Mouse (Mus musculus): Measurements from ENCODE around the gene Ccni. TPM values are rescaled to one million over a fixed set of nuclear protein-coding genes. Genes with fewer than 3 reads are reported as not detected.

Gene Ccni
- total and polyA plus RNA-seq, 3 experiments, result 33.4 to 199 (median 83.2) TPM

DNA sequence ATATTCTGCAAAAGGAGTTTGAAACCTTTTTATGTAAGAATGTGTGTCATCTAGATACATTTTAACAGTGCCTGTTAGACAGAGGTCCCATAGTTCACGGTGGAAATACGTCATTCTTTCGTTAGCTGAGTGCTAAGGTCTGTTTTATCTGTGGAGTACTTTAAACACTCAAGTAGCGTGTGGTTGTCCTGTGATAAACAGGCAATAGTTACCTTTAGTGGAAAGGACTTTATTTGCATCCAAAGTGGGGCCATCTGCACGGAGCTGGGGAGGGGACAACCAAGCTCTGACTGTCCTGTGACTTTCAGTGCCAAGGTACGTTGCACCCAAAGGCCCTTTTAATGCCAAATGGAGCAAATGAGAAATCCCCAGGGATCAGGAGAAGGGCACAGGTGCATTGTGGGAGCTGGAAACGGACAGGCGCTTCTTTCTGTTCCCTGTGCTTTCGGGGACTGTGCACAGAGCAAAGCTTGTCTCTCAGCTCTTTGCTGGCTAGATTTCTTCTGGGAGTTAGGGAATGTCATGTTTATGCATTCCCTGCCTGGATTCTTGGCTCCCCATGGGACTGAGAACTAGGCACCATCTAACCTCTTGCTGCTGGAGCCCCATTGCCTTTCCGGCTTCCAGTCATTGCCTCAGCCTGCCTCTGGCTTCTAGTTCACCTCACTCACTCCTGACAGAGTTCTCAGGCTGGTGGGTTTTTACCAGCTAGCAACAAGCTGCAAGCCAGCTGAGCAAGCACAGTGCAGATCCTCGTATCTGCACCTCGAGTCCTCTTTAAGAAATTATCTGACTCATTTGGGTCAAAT is 56.1 kb downstream of the Ccni start:
- Histone ChIP-seq H3K27ac (ENCODE audit: control insufficient read depth, low read depth, low read length) (no peak overlapping the region; the same call in 1 of the 2 replicates), H3K36me3 (ENCODE audit: control insufficient read depth in 1 of 2, insufficient read depth in 2 of 2, low read length in 2 of 2) (peaks cover 9% of the 10 kb centered on the region in 2 experiments), H3K4me1 (ENCODE audit: control insufficient read depth in 1 of 2, insufficient read depth in 2 of 2, low read length in 2 of 2) (peaks cover 8 to 12% of the 10 kb centered on the region in 2 experiments), H3K79me2 (ENCODE audit: control insufficient read depth, insufficient read depth, low read length, poor library complexity) (no peaks in the 10 kb centered on the region), H3K9me3 (replicated peaks; ENCODE audit: insufficient read depth, low read length) (no peaks in the 10 kb centered on the region), H3K4me3 (ENCODE audit: control insufficient read depth in 1 of 2, insufficient read depth in 1 of 2, low read depth in 2 of 2, low read length in 2 of 2) (no peak overlapping the region), H3K27me3 (ENCODE audit: control insufficient read depth in 1 of 2, insufficient read depth in 2 of 2, low read length in 2 of 2) (no peaks in the 10 kb centered on the region), H3K9ac (ENCODE audit: control insufficient read depth, low read depth, low read length, poor library complexity, severe bottlenecking) (no peak overlapping the region)
- TF ChIP-seq POLR2A (IDR thresholded peaks at IDR 0.05; ENCODE audit: control insufficient read depth in 1 of 2, insufficient read depth in 1 of 2, low read depth in 1 of 2, low read length in 2 of 2, poor library complexity in 1 of 2) (no peak), SIN3A (IDR thresholded peaks at IDR 0.05; ENCODE audit: low read length) (peak; percentile 40; the same call in 1 of the 2 replicates), CHD2 (IDR thresholded peaks at IDR 0.05; ENCODE audit: low read length) (no peak), NRF1 (IDR thresholded peaks at IDR 0.05; ENCODE audit: insufficient read depth, low read depth, low read length, poor library complexity, severe bottlenecking) (no peak), RAD21 (IDR thresholded peaks at IDR 0.05; ENCODE audit: low read depth, low read length) (no peak), ETS1 (IDR thresholded peaks at IDR 0.05; ENCODE audit: low read depth, low read length) (0 out of 2 replicates have a peak, but pooled peaks have one; percentile 23), POLR2AphosphoS2 (IDR thresholded peaks at IDR 0.05; ENCODE audit: low read length) (no peak)
- peak; percentile 44 for DNase-seq (ENCODE audit: low read depth, low spot score)

DNA sequence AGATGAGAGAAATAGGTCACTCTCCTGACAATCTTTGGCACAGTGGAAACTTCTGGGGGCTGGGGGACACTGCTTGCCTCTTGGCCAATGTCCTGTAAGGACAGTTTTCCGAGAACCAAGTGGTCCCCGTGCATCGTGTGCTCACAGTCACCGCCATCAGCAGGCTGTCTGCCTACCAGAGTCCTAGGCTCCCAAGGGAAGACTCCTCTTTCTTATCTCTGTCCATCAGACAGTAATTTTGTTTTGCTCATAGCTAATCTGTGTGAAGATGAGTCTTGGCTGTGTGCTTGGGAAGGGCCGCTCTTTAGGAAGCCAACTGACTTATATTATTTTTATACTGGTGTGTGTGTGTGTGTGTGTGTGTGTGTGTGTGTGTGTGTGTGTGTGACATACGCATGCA is 60.8 kb downstream of the Ccni start:
- H3K9me3 ChIP-seq (replicated peaks; ENCODE audit: insufficient read depth, low read length), result no peaks in the 10 kb centered on the region
- H3K27me3 ChIP-seq (ENCODE audit: control insufficient read depth in 1 of 2, insufficient read depth in 2 of 2, low read length in 2 of 2), result no peaks in the 10 kb centered on the region
- no peak for TF ChIP-seq TCF12 (IDR thresholded peaks at IDR 0.05; ENCODE audit: low read depth, low read length)
- 0 out of 2 replicates have a peak, but pooled peaks have one; percentile 4 for TF ChIP-seq GATA1 (IDR thresholded peaks at IDR 0.05; ENCODE audit: low read depth, low read length)
- H3K79me2 ChIP-seq (ENCODE audit: control insufficient read depth, insufficient read depth, low read length, poor library complexity), result no peaks in the 10 kb centered on the region
- no peak overlapping the region for H3K27ac ChIP-seq (ENCODE audit: control insufficient read depth, low read depth, low read length)
- DNase-seq (ENCODE audit: low read depth, low spot score), result no peak
- H3K4me3 ChIP-seq (ENCODE audit: control insufficient read depth in 1 of 2, insufficient read depth in 1 of 2, low read depth in 2 of 2, low read length in 2 of 2), result no peak overlapping the region
- no peak overlapping the region for H3K9ac ChIP-seq (ENCODE audit: control insufficient read depth, low read depth, low read length, poor library complexity, severe bottlenecking)
- H3K4me1 ChIP-seq (ENCODE audit: control insufficient read depth in 1 of 2, insufficient read depth in 2 of 2, low read length in 2 of 2), result peaks cover 3 to 5% of the 10 kb centered on the region in 2 experiments
- H3K36me3 ChIP-seq (ENCODE audit: control insufficient read depth in 1 of 2, insufficient read depth in 2 of 2, low read length in 2 of 2), result peaks cover 4% of the 10 kb centered on the region in 2 experiments

DNA sequence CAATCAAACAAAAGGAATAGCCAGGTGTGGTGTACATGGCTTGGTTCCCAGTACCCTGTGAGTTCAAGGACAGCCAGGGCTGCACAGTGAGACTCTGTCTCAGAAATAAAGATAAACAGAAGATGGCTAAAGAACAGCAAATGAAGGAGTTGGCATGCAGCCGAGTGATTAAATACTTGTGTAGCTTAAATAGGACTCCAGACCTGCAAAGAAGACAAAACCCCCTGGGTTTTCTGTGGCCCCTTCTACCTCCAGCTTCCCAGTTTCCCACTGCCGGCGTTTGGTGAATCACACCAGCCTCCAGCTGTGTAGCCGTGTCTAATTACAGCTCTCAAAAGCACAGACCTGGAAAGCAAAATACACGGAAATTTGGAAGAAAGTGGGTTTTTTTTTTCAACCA is 61.4 kb downstream of the Ccni start:
- no peak overlapping the region for H3K4me3 ChIP-seq (ENCODE audit: control insufficient read depth in 1 of 2, insufficient read depth in 1 of 2, low read depth in 2 of 2, low read length in 2 of 2)
- H3K79me2 ChIP-seq (ENCODE audit: control insufficient read depth, insufficient read depth, low read length, poor library complexity), result no peaks in the 10 kb centered on the region
- H3K36me3 ChIP-seq (ENCODE audit: control insufficient read depth in 1 of 2, insufficient read depth in 2 of 2, low read length in 2 of 2), result peaks cover 0 to 5% of the 10 kb centered on the region in 2 experiments; a peak in 3 of 4 replicates
- no peaks in the 10 kb centered on the region for H3K27me3 ChIP-seq (ENCODE audit: control insufficient read depth in 1 of 2, insufficient read depth in 2 of 2, low read length in 2 of 2)
- TF ChIP-seq MAFK (IDR thresholded peaks at IDR 0.05; ENCODE audit: borderline replicate concordance, low read depth, low read length) (no peak), NELFE (IDR thresholded peaks at IDR 0.05; ENCODE audit: low read depth, low read length) (no peak), NRF1 (IDR thresholded peaks at IDR 0.05; ENCODE audit: insufficient read depth, low read depth, low read length, poor library complexity, severe bottlenecking) (no peak), SIN3A (IDR thresholded peaks at IDR 0.05; ENCODE audit: low read length) (no peak), CHD1 (IDR thresholded peaks at IDR 0.05; ENCODE audit: low read depth, low read length) (no peak)
- no peak overlapping the region for H3K9ac ChIP-seq (ENCODE audit: control insufficient read depth, low read depth, low read length, poor library complexity, severe bottlenecking)
- H3K9me3 ChIP-seq (replicated peaks; ENCODE audit: insufficient read depth, low read length), result no peaks in the 10 kb centered on the region
- no peaks in the 10 kb centered on the region; a peak in 1 of 4 replicates for H3K4me1 ChIP-seq (ENCODE audit: control insufficient read depth in 1 of 2, insufficient read depth in 2 of 2, low read length in 2 of 2)
- no peak overlapping the region for H3K27ac ChIP-seq (ENCODE audit: control insufficient read depth, low read depth, low read length)
- no peak for DNase-seq (ENCODE audit: low read depth, low spot score)
